Mouse (Mus musculus) ES-Bruce4 (cell line): Measurements from ENCODE around the gene Sec24b. TPM values are rescaled to one million over a fixed set of nuclear protein-coding genes. Genes with fewer than 3 reads are reported as not detected.

Experiments
- H3K27ac ChIP-seq: 2 replicates; pipeline ENCODE4 v1.5.1; 2012; ENCODE audit warnings: low read length, inconsistent platforms; ENCODE audit not compliant: insufficient read depth
- H3K27me3 ChIP-seq: 2 replicates; pipeline ENCODE4 v1.6.1; 2012; ENCODE audit warnings: mild to moderate bottlenecking, low read length, inconsistent platforms; ENCODE audit not compliant: control insufficient read depth, poor library complexity, insufficient read depth, severe bottlenecking
- H3K36me3 ChIP-seq: 2 replicates; pipeline ENCODE4 v1.6.1; 2012; ENCODE audit warnings: inconsistent platforms, mild to moderate bottlenecking, low read length, moderate library complexity; ENCODE audit not compliant: control insufficient read depth, poor library complexity, insufficient read depth, severe bottlenecking
- H3K4me1 ChIP-seq: one replicate; pipeline ENCODE4 v1.8.1; 2011; ENCODE audit warnings: low read length; ENCODE audit not compliant: control insufficient read depth, insufficient read depth
- H3K4me3 ChIP-seq: 2 replicates; pipeline ENCODE4 v1.5.1; 2011; ENCODE audit warnings: low read depth, mild to moderate bottlenecking, low read length
- H3K9ac ChIP-seq: 2 replicates; pipeline ENCODE4 v1.6.1; 2012; ENCODE audit warnings: low read depth, mild to moderate bottlenecking, inconsistent platforms; ENCODE audit not compliant: poor library complexity, severe bottlenecking
- H3K9me3 ChIP-seq: replicated peaks from 2 replicates; pipeline ENCODE4 v1.6.1; 2012; ENCODE audit warnings: mild to moderate bottlenecking, low read length, inconsistent platforms; ENCODE audit not compliant: control insufficient read depth, poor library complexity, insufficient read depth, severe bottlenecking
- CTCF ChIP-seq: IDR thresholded peaks from one replicate; pipeline ENCODE4 v1.8.1; 2011; ENCODE audit warnings: low read depth, low read length
- EP300 ChIP-seq: IDR thresholded peaks from 2 replicates; pipeline ENCODE4 v1.6.1; 2011; ENCODE audit warnings: low read depth, low read length; ENCODE audit not compliant: insufficient read depth
- POLR2A ChIP-seq: IDR thresholded peaks from one replicate; pipeline ENCODE4 v1.8.1; 2011; ENCODE audit warnings: low read length; ENCODE audit not compliant: insufficient read depth
- polyA plus RNA-seq: library from polyadenylated mRNA; stranded (reverse); fragments of >200 nt; gene quantifications from 2 replicates; pipeline ENCODE4 v1.2.4, GENCODE M21; 2011; ENCODE audit warnings: low read depth; ENCODE audit not compliant: missing spikeins, insufficient read depth, insufficient read length

Sec24b gene
- polyA plus RNA-seq, 1 experiment, result 72.3 TPM

GRCm38 (mm10) chr3:130052541-130053298 lies 8.6 kb downstream of the Sec24b start:
- no peaks in the 10 kb centered on the region for H3K27me3 ChIP-seq
- TF ChIP-seq EP300 (no peak), CTCF (no peak), POLR2A (no peak)
- no peak overlapping the region for H3K4me3 ChIP-seq
- no peaks in the 10 kb centered on the region for H3K36me3 ChIP-seq
- no peak overlapping the region for H3K9ac ChIP-seq
- H3K4me1 ChIP-seq, result no peaks in the 10 kb centered on the region
- H3K27ac ChIP-seq, result peak overlapping the region; percentile 64; the same call in 1 of the 2 replicates
- H3K9me3 ChIP-seq, result no peaks in the 10 kb centered on the region

GRCm38 (mm10) chr3:130052116-130052515 lies 9.2 kb downstream of the Sec24b start:
- Histone ChIP-seq H3K27ac (peak overlapping the region; percentile 64; the same call in 1 of the 2 replicates), H3K9ac (no peak overlapping the region), H3K27me3 (no peaks in the 10 kb centered on the region), H3K36me3 (no peaks in the 10 kb centered on the region), H3K4me1 (no peaks in the 10 kb centered on the region), H3K9me3 (no peaks in the 10 kb centered on the region), H3K4me3 (no peak overlapping the region)
- TF ChIP-seq POLR2A (no peak), EP300 (0 out of 2 replicates have a peak, but pooled peaks have one; percentile 49), CTCF (no peak)

DNA sequence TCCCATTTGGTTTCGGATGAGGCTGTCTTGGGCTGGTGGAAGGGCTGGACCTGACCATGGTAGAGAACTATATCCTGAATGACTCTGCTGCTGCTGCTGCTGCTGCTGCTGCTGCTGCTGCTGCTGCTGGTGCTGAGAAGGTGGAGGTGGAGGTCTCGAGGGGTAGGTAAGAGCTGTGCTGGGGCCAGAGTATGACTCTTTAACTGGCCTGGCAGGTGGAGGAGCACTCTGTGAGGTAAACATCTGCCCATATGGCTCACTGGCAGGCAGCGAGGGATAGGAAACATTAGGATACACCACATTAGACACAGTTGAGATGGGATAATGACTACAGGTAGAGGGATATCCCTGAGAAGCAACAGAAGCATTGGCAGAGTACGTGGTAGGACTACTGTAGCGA lies 20.6 kb downstream of the Sec24b start:
- no peak overlapping the region for H3K27ac ChIP-seq
- H3K27me3 ChIP-seq, result no peaks in the 10 kb centered on the region
- H3K4me1 ChIP-seq, result no peaks in the 10 kb centered on the region
- H3K36me3 ChIP-seq, result peaks cover 14% of the 10 kb centered on the region; the same call in 1 of the 2 replicates
- no peak overlapping the region for H3K9ac ChIP-seq
- TF ChIP-seq EP300 (no peak), CTCF (no peak), POLR2A (no peak)
- peaks cover 5% of the 10 kb centered on the region for H3K9me3 ChIP-seq
- no peak overlapping the region for H3K4me3 ChIP-seq

- H3K4me3 ChIP-seq, result no peak overlapping the region
- H3K9me3 ChIP-seq, result peaks cover 5% of the 10 kb centered on the region
- H3K36me3 ChIP-seq, result peaks cover 14% of the 10 kb centered on the region; the same call in 1 of the 2 replicates
- H3K27me3 ChIP-seq, result no peaks in the 10 kb centered on the region
- TF ChIP-seq CTCF, result no peak
- TF ChIP-seq POLR2A, result no peak
- TF ChIP-seq EP300, result no peak
- H3K9ac ChIP-seq, result no peak overlapping the region
- no peak overlapping the region for H3K27ac ChIP-seq
- H3K4me1 ChIP-seq, result no peaks in the 10 kb centered on the region
These were observed 21.3 kb downstream of the Sec24b start for GRCm38 (mm10) chr3:130040017-130040416.

- peaks cover 16% of the 10 kb centered on the region for H3K36me3 ChIP-seq
These were observed 32.6 kb downstream of the Sec24b start for GRCm38 (mm10) chr3:130028741-130029140.

DNA sequence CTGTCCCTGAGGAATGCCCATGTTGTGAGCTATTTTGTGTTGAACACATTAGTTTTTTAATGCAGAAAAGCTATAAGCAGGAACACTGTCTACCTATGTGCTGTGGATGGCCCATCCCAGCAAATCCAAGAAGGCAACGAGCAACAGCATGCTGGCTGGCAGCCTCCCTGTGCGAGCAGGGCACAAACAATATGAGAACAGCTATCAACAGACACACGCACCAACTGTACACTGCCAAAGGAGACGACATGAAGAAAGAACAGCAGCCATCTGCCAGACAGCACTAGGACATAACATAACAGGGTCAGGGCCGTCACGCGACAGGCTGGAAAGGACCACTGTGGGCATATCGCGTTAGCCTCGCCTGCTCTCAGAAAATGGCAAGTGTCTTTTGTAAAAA lies 35.2 kb downstream of the Sec24b start:
- TF ChIP-seq POLR2A, result no peak
- Histone ChIP-seq H3K27ac (no peak overlapping the region), H3K27me3 (no peaks in the 10 kb centered on the region), H3K36me3 (peaks cover 12% of the 10 kb centered on the region), H3K4me3 (no peak overlapping the region), H3K9ac (no peak overlapping the region), H3K9me3 (no peaks in the 10 kb centered on the region), H3K4me1 (no peaks in the 10 kb centered on the region)

More at GRCm38 (mm10) chr3:130028741-130029140, 32.6 kb downstream of the Sec24b start:
- no peak overlapping the region for H3K9ac ChIP-seq
- no peaks in the 10 kb centered on the region for H3K4me1 ChIP-seq
- TF ChIP-seq POLR2A (no peak), CTCF (no peak), EP300 (no peak)
- H3K4me3 ChIP-seq, result no peak overlapping the region
- H3K27me3 ChIP-seq, result no peaks in the 10 kb centered on the region
- no peak overlapping the region for H3K27ac ChIP-seq
- H3K9me3 ChIP-seq, result no peaks in the 10 kb centered on the region
